In the genomic region with DNA sequence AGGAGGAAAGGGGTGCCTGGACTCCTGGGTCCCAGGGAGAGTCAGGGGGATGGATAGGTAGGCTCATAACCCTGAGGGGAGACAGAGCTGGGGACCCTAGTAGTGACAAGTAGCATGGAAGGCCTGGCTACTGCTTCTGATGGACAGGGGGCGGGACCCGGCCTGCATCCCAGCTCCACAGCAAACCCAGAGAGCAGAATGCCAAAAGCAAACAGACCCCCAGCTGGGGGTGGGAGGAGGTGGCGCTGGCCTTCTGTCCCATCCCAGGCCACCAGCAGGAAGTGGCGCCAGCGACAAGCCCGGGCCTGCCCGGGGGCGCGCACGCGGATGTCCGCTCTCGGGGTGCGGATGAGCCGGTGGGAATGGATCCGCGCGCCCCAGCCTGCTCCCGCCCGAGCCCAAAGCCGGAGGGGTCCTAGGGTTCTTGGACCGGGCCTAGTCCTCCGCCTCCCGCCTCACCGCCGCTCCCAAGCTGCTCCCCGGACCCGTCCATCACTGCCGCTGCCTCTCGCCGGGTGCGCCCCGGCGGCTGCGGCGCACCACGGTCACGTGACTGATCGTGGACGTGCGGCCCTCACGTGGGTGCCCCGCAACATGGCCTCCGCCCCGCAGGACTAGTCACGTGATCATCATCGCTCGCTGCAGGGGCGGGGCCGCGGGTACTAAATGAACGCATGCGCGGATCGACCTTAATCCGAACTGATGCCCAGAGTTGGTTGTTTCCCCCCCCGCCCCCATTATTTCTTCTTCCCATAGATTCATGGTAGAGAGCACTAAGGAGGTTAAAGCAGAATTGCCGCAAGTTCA, we compare ENCODE assay signal across 1 mouse cellular context.
A peak's percentile ranks its signal among the peaks of the same experiment; 100 is the strongest.
TF ChIP-seq lines count a peak whose summit lies in the region.

Gene Bax, minus strand, starts transcription at position 616 of the 807 bp plus-strand sequence.

TF ChIP-seq in CH12.LX, 34 proteins besides CTCF, POLR2A, EP300 and RAD21 (continued from another document):
- TF ChIP-seq NELFE (IDR thresholded peaks at IDR 0.05; ENCODE audit: low read depth, low read length) (peak; percentile 67; the same call in 1 of the 2 replicates), KAT2A (IDR thresholded peaks at IDR 0.05; ENCODE audit: insufficient replicate concordance, low read length) (peak; percentile 60; the same call in 1 of the 2 replicates), MAX (IDR thresholded peaks at IDR 0.05; ENCODE audit: low read length) (peak; percentile 99), HCFC1 (IDR thresholded peaks at IDR 0.05; ENCODE audit: low read depth, low read length) (peak; percentile 82), USF1 (IDR thresholded peaks at IDR 0.05; ENCODE audit: low read depth, low read length) (peak; percentile 99), USF2 (conservative IDR thresholded peaks at IDR 0.05; ENCODE audit: low read depth, low read length) (peak; percentile 99), PAX5 (IDR thresholded peaks at IDR 0.05; ENCODE audit: low read length) (no peak), MYC (IDR thresholded peaks at IDR 0.05; ENCODE audit: low read depth, low read length) (peak; percentile 81; the same call in 1 of the 2 replicates), ZNF384 (IDR thresholded peaks at IDR 0.05; ENCODE audit: low read depth, low read length) (no peak), ELF1 (IDR thresholded peaks at IDR 0.05; ENCODE audit: low read depth, low read length) (peak; percentile 69; the same call in 1 of the 2 replicates), TBP (conservative IDR thresholded peaks at IDR 0.05; ENCODE audit: low read depth, low read length) (0 out of 2 replicates have a peak, but pooled peaks have one; percentile 20), E2F4 (IDR thresholded peaks at IDR 0.05; ENCODE audit: insufficient replicate concordance, low read depth, low read length) (no peak), TCF12 (IDR thresholded peaks at IDR 0.05; ENCODE audit: low read depth, low read length) (peak; percentile 79; the same call in 1 of the 2 replicates), NRF1 (IDR thresholded peaks at IDR 0.05; ENCODE audit: low read depth, low read length) (peak; percentile 82), SMC3 (IDR thresholded peaks at IDR 0.05; ENCODE audit: low read depth, low read length) (no peak), ZKSCAN1 (IDR thresholded peaks at IDR 0.05; ENCODE audit: borderline replicate concordance, low read depth, low read length) (no peak), IRF4 (IDR thresholded peaks at IDR 0.05; ENCODE audit: low read depth, low read length) (peak; percentile 65), MEF2A (IDR thresholded peaks at IDR 0.05; ENCODE audit: borderline replicate concordance, low read depth, low read length) (no peak), ZC3H11A (IDR thresholded peaks at IDR 0.05; ENCODE audit: low read depth, low read length) (no peak), RCOR1 (conservative IDR thresholded peaks at IDR 0.05; ENCODE audit: low read depth, low read length) (0 out of 2 replicates have a peak, but pooled peaks have one; percentile 56), ZMIZ1 (IDR thresholded peaks at IDR 0.05; ENCODE audit: low read depth, low read length) (peak; percentile 43; the same call in 1 of the 2 replicates), SIN3A (IDR thresholded peaks at IDR 0.05; ENCODE audit: low read length) (peak; percentile 87), CHD1 (IDR thresholded peaks at IDR 0.05; ENCODE audit: low read depth, low read length) (0 out of 2 replicates have a peak, but pooled peaks have one; percentile 52), CHD2 (IDR thresholded peaks at IDR 0.05; ENCODE audit: low read length) (peak; percentile 35; the same call in 1 of the 2 replicates), MAFK (IDR thresholded peaks at IDR 0.05; ENCODE audit: insufficient replicate concordance, low read length) (no peak), POLR2AphosphoS2 (IDR thresholded peaks at IDR 0.05; ENCODE audit: low read depth, low read length) (no peak), ETS1 (conservative IDR thresholded peaks at IDR 0.05; ENCODE audit: low read depth, low read length) (peak; percentile 53), JUND (conservative IDR thresholded peaks at IDR 0.05; ENCODE audit: low read depth, low read length) (no peak), BHLHE40 (IDR thresholded peaks at IDR 0.05; ENCODE audit: low read depth, low read length) (peak; percentile 100), UBTF (IDR thresholded peaks at IDR 0.05; ENCODE audit: low read depth, low read length) (no peak), MAZ (IDR thresholded peaks at IDR 0.05; ENCODE audit: low read depth, low read length) (0 out of 2 replicates have a peak, but pooled peaks have one; percentile 17)
